Mouse (Mus musculus): ENCODE results near the gene Fam57a.

DNA sequence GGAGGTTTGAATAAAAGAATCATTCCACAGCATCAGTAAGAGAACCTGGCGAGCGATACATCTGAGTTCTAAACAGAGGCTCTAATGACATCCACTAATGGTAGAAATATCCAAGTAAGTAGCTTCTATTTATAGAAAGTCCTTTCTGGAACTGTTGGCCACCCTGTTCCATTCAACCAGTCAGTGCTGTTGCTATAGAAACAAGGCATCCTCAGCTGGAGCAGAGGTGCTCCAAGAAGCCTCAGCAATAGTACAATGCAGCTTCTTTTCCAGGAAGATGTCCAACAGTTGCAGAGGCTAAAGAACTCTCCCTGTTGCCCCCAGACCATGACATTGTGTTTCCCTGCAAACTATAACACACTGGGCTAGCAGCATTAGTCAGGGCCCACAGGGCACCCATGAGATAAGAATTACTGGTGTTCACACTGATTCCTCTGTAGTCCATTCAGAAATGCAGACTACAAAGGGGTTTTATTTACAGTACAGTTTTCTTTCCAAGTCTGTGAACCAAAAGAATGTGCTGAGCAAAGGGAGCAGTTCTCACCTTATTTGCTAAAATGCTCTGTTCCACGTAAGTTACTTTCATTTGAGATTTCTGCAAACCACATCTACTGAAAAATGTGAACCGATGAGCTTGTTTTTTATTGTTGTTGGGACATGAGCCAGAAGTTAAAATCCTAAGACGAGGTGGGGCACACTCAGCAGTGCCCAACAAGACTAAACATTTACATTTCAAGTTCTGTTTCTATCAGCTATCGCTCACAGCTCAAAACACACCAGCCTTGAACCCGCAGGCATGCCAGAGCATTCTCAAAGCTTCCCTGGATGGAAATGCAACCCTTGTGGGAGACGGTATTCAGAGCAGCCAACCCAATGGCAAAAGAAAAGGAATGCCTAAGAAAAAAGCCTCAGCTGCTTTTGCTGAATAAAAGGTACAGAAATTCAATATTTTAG, 31.1 kb upstream of the Fam57a start:
- TF ChIP-seq CTCF (conservative IDR thresholded peaks at IDR 0.05; ENCODE audit: low read length) (no peak), NANOG (IDR thresholded peaks at IDR 0.05; ENCODE audit: borderline replicate concordance, low read length) (no peak), POU5F1 (IDR thresholded peaks at IDR 0.05; ENCODE audit: borderline replicate concordance, low read length) (no peak)
